Mouse (Mus musculus) heart, postnatal 14 days (tissue): ENCODE measurements around the gene Ryk. TPM values are rescaled to one million over a fixed set of nuclear protein-coding genes. Genes with fewer than 3 reads are reported as not detected.

Source experiments
- DNase-seq, 2 experiments: peaks; one replicate each; pipeline ENCODE4 v3.0.0; 2021 to 2022
- intact Hi-C: fragments of 180-260 bp; cut with DNase I; formaldehyde crosslinking; loops from one replicate; pipeline ENCODE4 v1.15.1; 2025
- total RNA-seq, 2 experiments: library from RNA; stranded (reverse); gene quantifications; 2 replicates each; pipeline ENCODE4 v1.2.3; 2021

Ryk gene
- total RNA-seq, 2 experiments from 2014 or later, result 40.2 to 42.6 TPM

- intact Hi-C loops, result no loop called here
Observed at GRCm38 (mm10) chr9:102926137-102926536, 91.4 kb downstream of the Ryk start.

GRCm38 (mm10) chr9:102929776-102930175, 95.1 kb downstream of the Ryk start:
- DNase-seq, result no peak
- intact Hi-C loops, result no loop called here

More at GRCm38 (mm10) chr9:102926137-102926536, 91.4 kb downstream of the Ryk start:
- no peak for DNase-seq

- intact Hi-C loops, result no loop called here
- no peak for DNase-seq
Observed at GRCm38 (mm10) chr9:102933925-102934721, 99.4 kb downstream of the Ryk start.

GRCm38 (mm10) chr9:102942221-102942620, 107.5 kb downstream of the Ryk start:
- intact Hi-C loops, result no loop called here
- DNase-seq, result peak in 1 of 2 experiments; percentile 17

- intact Hi-C loops, result no loop called here
- DNase-seq, result no peak
Observed at GRCm38 (mm10) chr9:102944891-102945290, 110.2 kb downstream of the Ryk start.

GRCm38 (mm10) chr9:102946469-102947015, 111.8 kb downstream of the Ryk start:
- DNase-seq, result no peak
- intact Hi-C loops, result no loop called here

- no peak for DNase-seq
- intact Hi-C loops, result no loop called here
Observed at GRCm38 (mm10) chr9:102948706-102949105, 114.0 kb downstream of the Ryk start.

- DNase-seq, result no peak
- intact Hi-C loops, result no loop called here
Observed at GRCm38 (mm10) chr9:102951091-102951994, 116.6 kb downstream of the Ryk start.

- intact Hi-C loops, result no loop called here
- DNase-seq, result no peak
Observed at GRCm38 (mm10) chr9:102955866-102956265, 121.1 kb downstream of the Ryk start.

Other genes with a start within 250 kb of the Ryk start
- 100 to 1,000 TPM; 282 to 299 TPM for gene Anapc13, start 208.6 kb upstream of the Ryk start, total RNA-seq
- gene Cep63, start 208.4 kb upstream of the Ryk start, total RNA-seq, result 10 to 100 TPM; 32.2 to 33.5 TPM
- 10 to 100 TPM; 61.6 to 64.6 TPM for gene Amotl2, start 118.2 kb upstream of the Ryk start, total RNA-seq
- gene Slco2a1, start 153.8 kb downstream of the Ryk start, total RNA-seq, result 1 to 10 TPM; 7.0 to 8.6 TPM